Mouse (Mus musculus) CD4-positive helper T cell, adult 2 months (primary cell): ENCODE measurements around the gene Avil.

ENCODE experiments used
- DNase-seq: peaks from one replicate; pipeline ENCODE4 v3.0.0-alpha.2; 2012; ENCODE audit warnings: low read depth, missing footprints, low spot score

Avil gene

DNA sequence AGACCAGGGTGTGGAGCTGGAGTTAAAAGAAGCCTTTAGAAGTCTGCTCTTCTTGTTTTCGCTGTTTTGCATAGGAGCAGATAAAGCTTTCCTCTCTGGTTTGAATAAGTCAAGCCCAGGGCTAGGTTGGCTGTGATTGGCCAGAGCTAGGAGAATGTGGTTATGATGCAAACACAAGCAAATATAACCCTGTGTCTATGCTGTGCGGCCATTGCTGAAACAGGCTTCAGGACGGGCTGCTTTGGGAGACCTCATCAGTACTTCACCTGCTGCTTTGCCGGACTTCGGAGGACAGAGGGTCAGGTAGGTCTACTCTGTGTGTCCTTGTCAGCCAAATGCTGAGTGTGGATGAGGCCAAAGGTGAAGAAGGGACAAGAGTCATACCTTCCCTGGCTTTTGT lies at the start of gene Avil:
Gene Avil, plus strand, starts transcription at position 181 of the 400 bp plus-strand sequence.
- no peak for DNase-seq

- no peak for DNase-seq
Measured at GRCm38 (mm10) chr10:126952375-126952774, 48.1 kb upstream of the Avil start.

DNA sequence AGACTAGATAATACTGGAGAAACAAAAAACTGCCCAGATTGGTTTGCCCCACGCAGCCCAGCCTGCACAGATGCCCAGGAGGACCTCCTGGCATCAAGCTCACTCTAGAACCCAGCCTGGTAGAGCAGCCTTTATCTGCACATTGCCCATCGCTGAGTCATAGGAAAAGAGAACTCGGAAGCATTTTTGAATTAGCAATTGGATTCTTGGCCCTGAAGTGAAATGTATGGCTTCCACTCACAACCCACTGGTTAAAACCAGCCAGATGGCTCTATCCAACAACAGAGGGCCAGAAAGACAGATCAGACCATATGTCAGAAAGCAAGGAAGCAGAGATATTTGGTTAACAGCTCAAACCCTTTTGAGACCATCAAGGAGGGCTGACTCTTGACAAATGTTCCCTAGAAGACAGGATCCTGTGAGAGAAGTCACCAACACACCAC lies 47.5 kb upstream of the Avil start:
- no peak for DNase-seq

GRCm38 (mm10) chr10:126956692-126957358 lies 43.7 kb upstream of the Avil start:
- DNase-seq, result no peak

DNA sequence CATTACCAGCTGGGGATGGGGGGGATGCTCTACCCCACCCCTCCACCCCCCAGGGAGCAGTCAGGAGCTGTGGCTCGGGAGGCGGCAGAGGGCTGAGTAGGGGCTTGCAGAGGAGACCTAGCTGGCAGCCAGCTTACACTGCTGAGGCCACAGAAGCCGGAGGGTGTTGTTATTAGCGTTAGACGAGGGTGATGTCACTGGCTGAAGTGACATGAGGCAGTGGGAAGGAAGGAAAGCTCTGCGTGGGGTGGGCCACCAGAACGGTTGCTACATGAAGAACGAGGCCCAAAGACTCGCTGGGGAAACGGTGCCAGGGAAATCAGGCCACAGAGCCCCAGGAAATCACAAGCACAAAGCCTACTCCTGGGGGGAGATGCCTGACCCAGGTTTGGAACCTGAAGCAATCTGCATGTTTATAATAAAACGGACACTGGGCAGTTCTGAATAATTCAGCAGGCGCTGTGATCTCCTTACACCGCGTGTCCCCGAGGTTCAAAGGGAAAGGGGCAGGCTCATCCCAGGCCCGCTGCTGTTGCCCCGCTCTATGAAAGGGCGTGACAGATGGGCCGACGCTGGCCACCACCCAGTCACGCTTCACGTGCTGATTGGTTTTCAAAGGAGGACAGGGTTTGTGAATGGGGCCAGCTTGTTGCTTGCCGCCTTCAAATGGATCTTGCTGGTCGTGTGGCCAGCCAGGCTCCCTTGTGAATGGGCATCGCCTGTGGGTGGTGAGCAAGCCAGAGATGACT lies 43.0 kb upstream of the Avil start:
- DNase-seq, result no peak

DNA sequence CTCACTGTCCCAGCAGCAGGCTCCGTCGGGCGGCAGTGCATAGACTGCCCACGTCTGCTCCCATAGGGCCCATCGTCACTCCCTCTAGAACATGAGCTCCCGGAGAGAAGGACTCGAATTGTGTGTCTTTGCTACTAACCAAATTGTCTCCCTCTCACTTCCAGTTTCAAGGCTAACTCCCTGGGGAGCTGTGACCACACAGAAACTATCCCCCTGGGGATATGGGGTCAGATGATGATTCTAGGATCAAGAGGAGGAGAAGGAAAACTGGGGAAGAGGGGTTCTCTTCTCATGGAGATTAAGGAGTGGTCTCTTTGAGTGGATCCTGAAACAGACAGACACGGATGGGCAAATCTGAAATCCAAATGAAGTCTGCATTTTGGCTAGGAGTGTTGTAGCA lies 40.0 kb upstream of the Avil start:
- no peak for DNase-seq

- DNase-seq, result no peak
Measured at GRCm38 (mm10) chr10:126961757-126962156, 38.8 kb upstream of the Avil start.

GRCm38 (mm10) chr10:126962271-126962965 lies 38.1 kb upstream of the Avil start:
- no peak for DNase-seq

GRCm38 (mm10) chr10:126962966-126963330 lies 37.6 kb upstream of the Avil start:
- DNase-seq, result no peak

GRCm38 (mm10) chr10:126963821-126964220 lies 36.7 kb upstream of the Avil start:
- DNase-seq, result no peak

DNA sequence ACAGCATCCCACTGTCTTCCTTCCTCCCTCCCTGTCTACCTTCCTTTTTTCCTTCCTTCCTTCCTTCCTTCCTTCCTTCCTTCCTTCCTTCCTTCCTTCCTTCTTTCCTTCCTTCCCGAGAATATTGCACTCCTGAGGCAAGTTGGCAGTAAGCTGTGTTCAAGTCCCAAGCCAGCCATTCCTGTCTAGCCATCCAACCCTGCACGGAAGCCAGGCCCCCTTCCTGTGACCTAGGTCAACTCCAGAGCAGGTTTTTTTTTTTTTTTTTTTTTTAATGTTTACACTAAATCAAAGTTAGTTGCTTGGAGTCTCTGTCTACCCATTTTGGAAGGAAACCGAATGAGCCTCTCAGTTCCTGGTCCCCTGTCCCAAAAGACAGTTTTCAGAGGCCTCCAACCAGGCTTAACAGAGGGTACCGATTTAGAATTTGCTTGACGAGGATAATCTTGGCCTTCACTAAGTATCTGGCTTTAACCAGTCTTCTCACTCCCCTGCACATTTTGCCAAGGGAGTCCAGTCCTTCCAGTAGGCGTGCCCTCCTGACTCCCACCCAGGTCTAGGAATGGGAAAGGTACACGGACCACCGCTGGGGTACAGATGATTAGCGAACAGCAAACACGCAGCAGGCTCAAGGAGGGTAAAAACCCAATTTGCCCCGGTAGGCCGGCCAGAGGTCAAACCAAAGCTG lies 29.0 kb upstream of the Avil start:
- no peak for DNase-seq

GRCm38 (mm10) chr10:126972051-126972725 lies 28.3 kb upstream of the Avil start:
- DNase-seq, result no peak

DNA sequence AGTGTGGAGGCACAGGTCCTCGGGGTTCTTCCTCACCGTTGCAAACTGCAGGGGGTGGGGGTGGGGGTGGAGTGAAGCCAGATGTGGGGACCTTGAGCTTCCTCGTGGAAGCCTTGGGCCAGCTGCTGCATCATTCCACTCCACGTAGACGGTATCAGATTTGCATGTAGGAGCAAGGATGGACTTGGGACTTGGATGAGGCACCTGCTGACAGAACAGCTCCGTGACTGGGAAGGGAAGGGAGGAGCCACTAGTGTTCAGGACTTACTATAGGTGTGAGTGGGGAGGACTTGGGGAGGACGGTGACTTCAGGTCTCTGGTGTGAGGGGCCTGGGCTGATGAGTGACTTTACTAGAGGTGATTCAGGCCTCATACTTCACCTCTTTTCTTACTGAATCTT lies 27.5 kb upstream of the Avil start:
- no peak for DNase-seq

- DNase-seq, result no peak
Measured at GRCm38 (mm10) chr10:126975706-126976105, 24.8 kb upstream of the Avil start.

- DNase-seq, result no peak
Measured at GRCm38 (mm10) chr10:126977076-126977475, 23.4 kb upstream of the Avil start.

DNA sequence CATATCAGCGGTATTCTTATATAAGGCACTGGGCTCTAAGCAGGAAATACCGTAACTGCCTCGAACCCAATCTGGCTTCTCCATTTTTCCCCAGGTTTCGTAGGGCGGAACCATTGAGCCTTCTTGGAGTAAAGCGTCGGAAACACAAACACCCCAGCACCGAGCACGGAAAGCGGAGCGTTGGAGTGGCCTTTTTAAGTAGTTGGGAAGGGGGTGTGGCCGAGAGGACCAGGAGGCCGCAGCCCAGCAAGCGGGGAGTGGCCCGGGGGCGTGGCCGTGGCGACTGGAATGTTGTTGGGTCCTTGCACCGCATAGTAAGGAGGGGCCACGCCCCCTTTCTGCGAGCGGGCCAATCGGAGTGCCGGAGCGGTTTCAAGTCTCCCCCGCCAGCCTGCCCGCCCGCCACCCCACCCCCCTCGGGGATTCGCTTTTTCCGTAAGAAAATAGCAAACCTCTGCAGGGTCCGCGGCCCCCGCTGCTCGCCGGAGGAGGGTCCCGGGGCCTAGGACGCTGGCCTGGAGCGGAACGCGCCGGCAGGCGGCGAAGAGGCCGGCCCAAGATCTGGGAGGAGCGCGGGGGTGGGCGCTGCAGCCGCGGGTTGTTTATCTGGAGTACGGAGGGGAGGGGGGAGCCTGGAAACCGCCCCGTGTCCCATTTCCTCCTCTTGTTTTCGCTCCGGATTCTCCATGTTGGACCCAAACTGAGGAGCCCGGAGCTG lies 22.1 kb upstream of the Avil start, which contains the start of gene Ctdsp2:
Gene Ctdsp2, plus strand, starts transcription at position 441 of the 718 bp plus-strand sequence.
- DNase-seq, result peak; percentile 94

- peak; percentile 37 for DNase-seq
Measured at GRCm38 (mm10) chr10:126979121-126979635, 21.3 kb upstream of the Avil start.

DNA sequence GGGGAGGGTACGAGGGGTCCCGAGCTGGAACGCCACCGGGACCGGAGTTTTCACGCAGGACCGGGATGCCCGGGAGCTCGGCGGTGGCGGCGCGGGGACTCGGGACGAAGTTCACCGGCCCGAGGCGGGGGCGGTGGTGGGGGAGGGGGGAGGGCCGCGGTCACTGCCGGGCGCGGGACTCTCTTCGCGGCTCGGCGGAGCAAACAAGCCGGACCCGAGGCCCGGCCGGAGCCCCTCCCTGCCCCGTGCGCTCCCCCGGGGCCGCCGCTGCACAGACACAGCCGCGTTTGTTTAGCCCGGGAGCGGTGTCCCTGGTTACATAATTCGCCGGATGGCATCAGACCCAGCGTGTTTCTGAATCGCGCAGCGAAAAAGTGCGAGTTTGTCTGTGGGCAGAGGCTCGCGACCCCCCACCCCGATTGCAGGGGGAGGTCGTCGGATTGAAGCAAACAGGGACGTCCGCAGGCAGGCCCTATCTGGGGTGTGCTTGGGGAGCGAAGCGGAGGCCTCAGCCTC lies 20.8 kb upstream of the Avil start:
- DNase-seq, result peak; percentile 40

DNA sequence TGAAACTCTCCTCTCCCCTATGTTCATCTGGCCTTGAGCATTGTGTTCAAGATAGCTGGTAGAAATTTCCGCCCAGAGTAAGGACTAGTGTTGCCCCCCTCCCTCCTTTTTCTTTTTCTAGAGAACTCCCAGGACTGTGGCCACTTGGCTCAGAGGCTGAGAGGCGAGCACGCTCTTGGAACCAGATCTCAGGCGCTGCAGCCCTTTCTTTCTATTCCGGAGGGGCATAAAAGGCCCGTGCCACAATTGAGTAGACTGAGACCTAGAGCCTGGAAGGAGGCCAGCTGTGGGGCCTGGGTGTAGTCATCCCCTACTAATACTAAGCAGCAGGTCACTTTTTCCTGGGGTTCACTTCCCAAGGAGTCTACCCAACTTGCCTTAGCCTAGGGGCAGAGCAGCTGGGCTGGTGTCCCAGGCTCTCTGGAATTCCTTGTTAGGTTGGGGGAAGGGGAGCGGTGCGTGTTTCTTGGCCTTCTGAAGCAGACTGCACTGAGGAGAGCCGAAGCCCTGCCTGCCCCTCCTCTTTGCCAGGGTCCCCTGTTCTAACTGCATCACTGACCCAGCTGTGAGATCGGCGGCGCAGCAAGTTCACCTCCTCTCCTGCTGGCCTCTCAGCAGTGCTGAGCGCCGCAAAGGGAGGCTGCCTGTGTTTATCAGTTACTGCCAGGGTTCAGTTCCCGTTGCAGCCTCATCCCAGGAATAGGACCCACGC lies 20.1 kb upstream of the Avil start:
- no peak for DNase-seq
